Mouse (Mus musculus) mouse embryonic stem cell (cell line): Measurements from ENCODE around the gene Syn3.

Experiments used
- in situ Hi-C, 2 experiments: fragments of 300-500 bp; cut with MboI; formaldehyde crosslinking; loops; 1 replicate in 1 of 2; 3 replicates in 1 of 2; pipeline ENCODE4 v1.14.3; 2019 to 2020; ENCODE audit warnings: low sequenced_read_pairs in 2 of 2, low pct_unique_long_range_greater_than_20kb in 1 of 2, mixed read lengths in 1 of 2; ENCODE audit not compliant: unreplicated experiment in 1 of 2

Gene Syn3

DNA sequence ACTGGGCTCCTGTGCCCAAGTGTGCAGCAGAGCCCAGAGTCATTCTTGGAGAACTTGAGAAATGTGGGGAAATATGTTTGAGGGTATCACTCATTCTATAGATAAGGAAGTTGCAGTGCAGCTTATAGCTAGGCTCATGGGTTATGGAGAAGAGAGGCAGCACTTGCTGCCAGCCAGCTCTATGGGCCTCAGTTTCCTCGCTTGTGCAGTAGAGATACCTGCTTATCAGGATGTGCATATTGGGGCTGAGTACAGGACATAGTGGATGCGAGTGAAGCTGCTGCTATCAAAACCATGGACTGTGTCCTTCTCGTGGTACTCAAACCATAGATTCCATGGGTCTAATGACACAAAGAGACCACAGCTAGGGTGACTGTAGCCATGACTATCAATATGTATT, 146.2 kb downstream of the Syn3 start:
- in situ Hi-C loops, result no loop called here

DNA sequence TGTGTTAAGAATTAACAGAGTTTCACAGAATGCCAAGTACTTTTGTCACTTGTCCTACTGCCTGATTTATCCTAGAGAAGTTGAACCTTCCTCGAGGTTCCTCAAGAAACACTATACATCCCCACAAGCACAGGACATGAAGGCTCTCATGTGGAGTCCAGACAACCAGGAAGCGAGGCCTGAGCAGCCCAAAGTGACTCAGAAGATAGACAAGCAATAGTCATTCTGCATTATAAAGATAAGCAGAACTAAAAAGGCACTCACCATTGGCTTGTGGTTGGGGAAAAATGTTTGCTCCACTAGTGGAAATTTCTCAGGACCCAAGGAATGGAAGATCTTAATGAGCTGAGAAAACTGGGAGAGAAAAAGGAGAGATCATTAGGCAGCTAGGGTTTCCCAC, 147.4 kb downstream of the Syn3 start:
- in situ Hi-C loops, result no loop called here

DNA sequence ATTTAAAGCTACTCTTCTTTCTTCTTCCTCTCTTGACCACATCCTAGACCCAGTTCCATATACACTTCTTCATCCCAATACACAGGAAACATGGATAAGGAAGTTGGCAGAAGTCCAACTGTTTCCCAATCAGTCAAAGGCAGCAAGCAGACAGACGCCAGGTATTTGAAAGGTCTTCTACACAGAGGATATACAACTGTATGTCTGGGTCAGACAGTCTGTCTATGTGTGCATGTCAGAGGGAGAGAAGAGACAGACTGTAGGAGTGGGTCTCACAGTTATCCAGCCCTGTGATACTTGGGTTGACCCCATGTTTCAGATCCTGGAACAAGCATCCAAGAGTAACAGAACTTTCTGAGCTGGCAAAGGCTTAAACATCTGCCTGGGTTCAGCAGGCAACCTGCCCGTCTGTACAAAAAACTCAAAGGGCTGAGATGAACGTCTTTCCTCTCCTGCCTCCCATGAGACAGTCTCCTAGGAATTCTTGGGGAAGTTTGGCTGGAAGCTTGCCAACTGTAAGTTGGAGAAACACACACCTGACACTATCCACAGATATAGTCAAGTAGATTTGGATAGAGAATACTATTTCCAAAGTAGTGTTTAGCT, 152.4 kb downstream of the Syn3 start:
- in situ Hi-C loops, result no loop called here

- in situ Hi-C loops, result no loop called here
Measured at GRCm38 (mm10) chr10:86345645-86346044, 153.1 kb downstream of the Syn3 start.

- in situ Hi-C loops, result no loop called here
Measured at GRCm38 (mm10) chr10:86344654-86345053, 154.0 kb downstream of the Syn3 start.

DNA sequence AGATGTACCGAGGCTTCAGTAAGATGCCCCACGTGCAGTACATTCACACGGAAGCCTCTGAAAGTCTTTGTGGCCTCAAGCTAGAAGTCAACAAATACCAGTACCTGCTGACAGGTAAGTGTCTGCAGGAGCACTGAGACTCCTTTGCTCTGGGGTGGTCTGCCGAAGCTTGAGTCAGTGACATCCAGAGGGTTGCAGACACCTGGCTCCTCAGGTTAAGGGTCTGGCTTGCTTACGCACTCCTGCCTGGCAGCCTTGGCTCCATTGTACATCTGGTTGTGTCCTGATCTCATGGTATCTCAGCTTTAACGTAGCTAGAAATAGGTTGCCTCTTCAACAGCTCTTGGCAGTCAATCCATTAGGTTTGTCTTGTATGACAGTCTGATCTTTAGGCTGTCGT, 154.8 kb downstream of the Syn3 start:
- in situ Hi-C loops, result no loop called here

DNA sequence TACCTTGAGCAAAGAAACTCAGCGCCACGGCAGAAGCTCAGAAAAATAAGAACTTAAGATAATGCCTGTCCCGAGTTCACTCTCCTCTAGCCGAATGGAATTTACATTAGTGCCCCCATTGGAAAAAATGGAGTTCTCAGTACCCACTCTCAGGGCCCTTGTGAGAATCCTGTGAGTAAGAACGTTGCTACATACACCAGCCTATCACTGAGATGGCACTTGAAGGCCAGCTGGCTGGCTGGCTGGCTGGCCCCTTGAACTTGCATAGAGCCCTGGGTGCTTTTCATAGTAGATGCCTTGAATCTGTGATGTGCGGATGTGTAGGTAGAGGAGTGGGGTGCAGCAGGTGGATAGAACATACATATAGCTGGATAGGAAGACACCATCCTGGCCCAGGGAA, 155.3 kb downstream of the Syn3 start:
- in situ Hi-C loops, result no loop called here

DNA sequence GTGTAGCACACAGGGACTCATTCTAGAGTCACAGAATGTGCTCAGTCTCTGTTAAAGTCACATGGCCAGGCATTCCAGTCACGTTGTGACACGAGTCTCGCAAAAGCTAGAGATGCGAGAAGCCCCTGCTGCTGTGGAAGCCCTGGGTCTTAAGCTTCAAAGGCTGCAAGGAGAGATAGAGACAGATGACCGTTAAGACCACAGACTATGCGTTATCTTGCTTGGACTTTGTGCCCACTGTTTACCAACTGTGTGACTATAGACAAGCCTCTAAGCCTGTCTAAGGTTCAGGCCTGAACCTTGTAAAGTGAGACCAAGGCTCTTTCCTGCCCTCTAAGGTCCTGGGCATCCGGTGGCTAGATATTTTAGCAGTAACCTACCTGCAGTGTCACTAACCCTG, 156.0 kb downstream of the Syn3 start:
- in situ Hi-C loops, result no loop called here

- in situ Hi-C loops, result no loop called here
Measured at GRCm38 (mm10) chr10:86342151-86342550, 156.5 kb downstream of the Syn3 start.

DNA sequence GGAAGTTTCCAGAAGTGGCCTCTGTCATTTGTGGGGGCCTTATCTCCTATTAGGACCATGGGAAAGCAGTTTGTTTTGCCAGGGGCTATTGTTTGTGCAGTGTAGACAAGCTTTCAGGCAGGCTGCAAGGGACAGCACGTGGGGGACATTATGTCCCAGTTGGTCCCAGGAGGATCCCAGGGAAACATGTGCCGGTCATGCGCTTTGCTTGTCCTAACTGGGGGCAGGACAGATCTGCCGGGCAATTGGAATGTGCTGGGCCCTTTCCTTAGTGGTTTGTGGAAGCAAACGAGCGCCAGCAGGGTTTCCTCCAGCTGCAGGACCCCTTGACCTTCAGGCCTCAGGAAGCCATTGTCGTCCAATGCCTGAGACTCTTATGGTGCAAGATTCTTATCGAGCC, 157.1 kb downstream of the Syn3 start:
- in situ Hi-C loops, result no loop called here

DNA sequence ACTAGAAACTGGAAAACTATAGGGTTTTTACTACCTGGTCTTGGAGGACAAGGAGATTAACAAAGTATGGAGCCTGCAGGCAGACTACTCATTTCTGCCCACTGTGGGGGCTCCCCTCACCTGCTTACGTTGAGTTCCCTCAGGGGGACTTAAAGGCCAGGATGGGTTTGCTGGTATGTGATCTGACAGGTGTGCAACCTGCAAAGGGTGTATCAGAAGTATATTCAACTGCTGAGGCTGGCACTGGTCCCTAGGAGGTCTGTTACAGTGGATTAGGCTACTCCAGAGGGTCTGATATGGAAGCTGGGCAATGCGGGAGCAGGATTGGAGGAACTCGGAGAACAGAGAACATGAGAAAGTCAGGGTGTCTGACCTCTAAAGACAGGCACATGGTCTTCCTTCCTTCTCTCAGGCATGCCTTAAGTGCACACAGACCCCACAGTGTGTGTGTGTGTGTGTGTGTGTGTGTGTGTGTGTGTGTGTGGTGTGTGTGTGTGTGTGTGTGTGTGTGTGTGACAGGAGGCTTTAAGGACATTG, 157.6 kb downstream of the Syn3 start:
- in situ Hi-C loops, result no loop called here

- in situ Hi-C loops, result no loop called here
Measured at GRCm38 (mm10) chr10:86340421-86340820, 158.3 kb downstream of the Syn3 start.

- in situ Hi-C loops, result no loop called here
Measured at GRCm38 (mm10) chr10:86339649-86340379, 158.9 kb downstream of the Syn3 start.

DNA sequence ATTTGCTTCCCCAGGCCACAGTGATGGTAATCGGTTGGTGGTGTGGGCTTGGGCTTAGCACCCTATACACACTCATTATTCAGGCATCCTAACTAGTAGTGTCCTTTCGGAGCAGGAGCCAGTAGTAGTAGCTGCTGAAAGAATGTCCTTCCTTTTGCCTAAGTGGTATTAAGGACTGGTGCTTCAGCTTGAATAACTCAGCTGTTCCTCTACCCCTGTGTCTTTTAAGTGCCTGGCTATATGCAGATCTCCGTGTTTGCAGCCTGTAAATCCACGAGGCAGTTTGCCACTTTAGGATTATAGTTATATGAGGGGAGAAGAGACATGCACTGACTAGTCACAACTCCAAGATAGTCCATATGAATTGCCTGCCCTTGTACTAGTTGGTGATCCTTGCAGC, 159.6 kb downstream of the Syn3 start:
- in situ Hi-C loops, result no loop called here

- in situ Hi-C loops, result no loop called here
Measured at GRCm38 (mm10) chr10:86338121-86338715, 160.5 kb downstream of the Syn3 start.

GRCm38 (mm10) chr10:86337239-86337638, 161.5 kb downstream of the Syn3 start:
- in situ Hi-C loops, result no loop called here

DNA sequence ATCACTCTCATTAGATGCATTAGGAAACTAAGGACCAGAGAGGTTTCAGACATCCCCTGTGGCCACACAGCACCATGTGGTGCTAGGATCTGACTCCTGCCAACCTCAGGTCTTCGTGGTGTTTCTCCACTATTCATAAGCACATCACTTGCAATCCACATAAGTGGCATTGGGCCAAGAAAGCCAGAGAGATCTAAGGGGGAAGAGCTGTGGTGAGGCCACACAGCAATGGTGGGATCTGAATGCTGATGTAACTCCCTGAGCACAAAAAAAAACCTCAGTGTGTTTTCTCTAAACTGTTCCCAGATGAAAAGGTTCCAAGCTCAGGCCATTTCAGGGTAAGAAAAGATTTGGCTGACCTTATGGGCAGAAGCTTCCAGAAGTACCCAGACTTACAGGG, 162.2 kb downstream of the Syn3 start:
- in situ Hi-C loops, result no loop called here

DNA sequence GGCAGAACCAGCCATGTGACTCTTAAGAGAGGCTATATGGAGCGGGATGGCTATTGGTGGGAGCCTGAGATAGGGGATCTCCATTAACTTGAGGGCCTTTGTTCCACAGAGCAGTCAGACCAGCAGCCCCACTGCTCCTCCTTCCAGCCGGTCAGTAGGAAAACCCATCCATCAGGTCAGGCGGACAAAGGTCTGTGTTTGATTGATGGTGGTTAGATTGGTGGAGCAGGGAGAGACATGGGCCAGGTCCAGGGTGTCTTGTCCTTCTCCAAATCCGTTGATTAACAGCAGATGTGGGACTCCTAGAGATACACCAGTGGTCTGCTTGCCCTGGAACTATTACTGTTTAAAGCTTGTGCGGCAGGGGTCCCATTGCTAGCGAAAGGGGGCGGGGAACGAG, 164.1 kb downstream of the Syn3 start:
- in situ Hi-C loops, result no loop called here

GRCm38 (mm10) chr10:86332942-86333341, 165.8 kb downstream of the Syn3 start:
- in situ Hi-C loops, result no loop called here
